Mouse (Mus musculus) T-cell, adult 2 months (primary cell): Measurements from ENCODE around the gene Olfr836.
"Not testable (repeated sequence)": the region's sequence is repeated elsewhere in the genome, so short reads cannot be mapped to it uniquely, and the experiment has no call there.

ENCODE experiments used
- DNase-seq: peaks from one replicate; pipeline ENCODE4 v3.0.0; 2022; ENCODE audit warnings: low spot score

Gene Olfr836

DNA sequence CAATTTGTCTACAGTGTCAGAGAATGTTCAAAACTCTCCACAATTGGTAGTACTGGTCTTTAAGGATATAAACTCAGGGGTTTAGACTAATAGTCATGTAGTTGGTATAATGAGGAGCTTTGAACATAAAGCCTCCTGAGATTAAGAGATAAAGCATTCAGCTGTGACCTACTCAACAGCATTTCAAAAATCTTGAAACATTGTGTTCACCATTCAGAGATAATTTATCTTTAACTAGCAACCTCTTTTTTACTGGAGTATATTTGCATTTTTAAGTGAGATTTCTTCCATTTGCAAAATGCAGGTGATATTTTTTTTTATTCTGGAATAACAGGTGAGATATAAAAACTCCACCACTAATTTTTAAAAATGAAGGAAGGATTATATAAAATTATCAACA lies at the start of gene Olfr836:
Olfr836 (plus strand) TSS at position 301 of the 400 bp plus-strand sequence.
- no peak for DNase-seq

DNA sequence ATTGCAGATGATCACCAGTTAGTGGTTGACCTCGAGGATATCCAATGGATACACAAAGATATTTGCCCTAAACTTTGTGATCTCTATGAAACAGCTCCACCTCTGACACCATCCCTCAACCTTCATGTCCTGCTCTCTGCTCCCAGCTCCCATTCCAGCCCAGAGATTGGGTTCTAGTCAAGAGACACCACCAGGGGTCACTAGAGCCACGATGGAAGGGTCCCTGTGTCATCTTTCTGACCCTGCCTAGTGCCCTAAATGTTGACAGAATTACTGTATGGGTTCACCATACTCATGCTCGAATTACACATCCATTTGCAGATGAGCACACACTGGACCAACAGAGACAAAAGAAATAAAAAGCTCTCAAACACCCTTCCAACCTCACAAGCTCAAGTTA lies 35.2 kb upstream of the Olfr836 start:
- no peak for DNase-seq

DNA sequence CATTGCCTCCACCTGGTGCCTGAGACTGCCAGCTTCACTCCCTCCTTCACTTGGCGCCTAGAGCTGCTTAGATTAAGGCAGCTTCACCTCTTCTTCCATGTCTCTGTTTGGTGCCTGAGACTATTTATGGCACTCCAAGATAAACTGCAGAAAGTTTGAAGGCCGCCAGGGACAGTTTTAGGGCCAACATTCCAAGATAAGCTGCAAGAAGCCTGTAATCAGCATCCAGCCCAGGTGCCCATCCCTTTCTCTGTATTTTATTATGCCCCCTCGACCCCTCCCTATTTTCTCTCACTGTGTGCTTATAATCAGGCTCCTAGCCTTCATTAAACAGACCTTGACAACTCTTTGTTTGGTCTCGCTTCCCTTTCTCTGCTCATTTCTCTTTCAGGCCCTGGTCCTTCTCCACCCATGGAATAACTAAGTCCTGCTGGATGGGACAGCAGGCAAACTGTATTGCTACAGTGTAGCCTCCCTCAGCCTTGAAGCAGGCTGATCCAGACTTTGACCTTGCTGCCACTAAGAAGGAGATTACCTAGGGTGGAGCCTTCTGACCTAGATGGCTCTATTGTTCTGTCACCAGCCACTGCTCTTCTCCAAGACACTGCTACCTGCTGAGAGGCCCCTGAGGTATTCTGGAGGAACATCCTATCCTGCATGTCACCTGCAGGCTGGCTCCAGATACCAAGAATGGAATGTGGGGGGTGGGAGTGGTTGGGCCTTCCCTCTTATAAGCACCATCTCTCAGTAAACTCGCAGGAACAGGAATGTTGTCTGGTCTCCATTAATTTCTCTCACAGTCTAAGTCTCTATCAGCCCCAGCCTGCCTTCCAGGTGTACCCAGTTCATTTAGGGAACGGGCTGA lies 27.1 kb upstream of the Olfr836 start:
- DNase-seq: not testable (repeated sequence)

DNA sequence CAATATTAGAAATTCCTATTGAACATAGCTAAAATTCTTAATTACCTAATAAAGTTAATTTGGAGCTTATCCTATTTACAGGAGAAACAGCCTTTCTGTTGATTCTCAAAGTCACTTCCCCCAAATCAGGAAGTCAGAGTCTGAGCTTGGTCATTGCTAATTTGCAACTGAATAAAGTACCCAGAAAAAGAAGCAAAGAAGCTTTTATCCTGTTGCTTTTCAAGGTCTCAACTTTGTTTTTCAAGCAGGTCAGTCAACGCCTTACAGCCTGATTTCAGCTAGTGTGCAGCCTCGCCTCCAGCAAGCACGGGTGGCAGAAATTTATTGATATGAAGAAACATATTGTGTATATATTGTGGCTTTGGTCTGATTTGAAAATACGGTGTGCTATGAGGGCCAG lies 22.9 kb upstream of the Olfr836 start:
- no peak for DNase-seq

DNA sequence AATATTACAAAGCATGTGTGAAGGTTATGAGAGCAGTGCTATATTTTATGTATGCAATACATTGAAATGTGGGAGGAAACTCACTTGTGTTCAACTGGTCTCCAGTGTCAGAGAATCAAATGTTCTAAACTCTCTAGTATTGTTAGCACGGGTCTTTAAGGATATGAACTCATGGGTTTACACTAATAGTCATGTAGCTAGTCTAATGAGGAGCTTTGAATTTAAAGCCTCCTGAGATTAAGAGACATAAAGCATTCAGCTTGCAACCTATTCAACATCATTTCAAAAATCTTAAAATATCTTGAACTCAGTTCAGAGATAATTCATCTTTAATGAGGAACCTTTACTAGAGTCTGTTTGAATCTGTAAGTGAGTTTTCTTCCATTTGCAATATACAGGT lies 15.8 kb downstream of the Olfr836 start, which contains the start of gene Olfr837:
Olfr837 (plus strand) TSS at position 301 of the 400 bp plus-strand sequence.
- DNase-seq: no peak
